Mouse (Mus musculus): ENCODE results near the gene Nfkbib. TPM values are rescaled to one million over a fixed set of nuclear protein-coding genes. Genes with fewer than 3 reads are reported as not detected.

Gene Nfkbib
- polyA plus RNA-seq, 1 experiment from 2014 or later, result 42.2 TPM

DNA sequence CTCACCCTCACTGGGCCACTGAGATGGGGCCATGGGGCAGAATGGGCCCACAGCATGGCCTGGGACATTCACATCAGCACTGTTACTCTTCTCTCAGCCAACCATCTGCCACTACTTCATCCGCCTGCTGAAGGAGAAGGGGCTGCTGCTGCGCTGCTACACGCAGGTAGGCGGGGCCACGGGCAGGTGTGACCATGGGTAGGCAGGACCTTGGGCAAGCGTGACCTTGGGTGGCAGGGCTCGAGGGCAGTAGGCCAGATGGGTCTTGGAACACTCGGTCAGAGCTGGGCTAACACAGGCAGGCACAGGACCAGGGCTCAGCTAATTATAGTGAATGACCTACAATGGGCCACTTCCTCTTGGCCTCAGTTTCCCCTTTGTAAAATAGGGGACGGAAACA is 11.5 kb upstream of the Nfkbib start:
- Histone ChIP-seq H3K4me1 (replicated peaks; ENCODE audit: insufficient read depth, low read length) (no peaks in the 10 kb centered on the region), H3K4me2 (ENCODE audit: low read length) (no peak overlapping the region), H3K27ac (no peak overlapping the region), H3K36me3 (ENCODE audit: insufficient read depth, low read length) (peaks cover 4% of the 10 kb centered on the region), H3K4me3 (replicated peaks; ENCODE audit: low read depth, low read length) (no peak overlapping the region), H3K9me3 (replicated peaks; ENCODE audit: low read length) (no peaks in the 10 kb centered on the region), H3K27me3 (ENCODE audit: insufficient read depth, low read length) (no peaks in the 10 kb centered on the region), H3K9ac (ENCODE audit: low read depth, low read length) (no peak overlapping the region)
- no peak for ATAC-seq (replicated peaks; ENCODE audit: low FRiP score, low read depth)
- no peak for DNase-seq (ENCODE audit: low spot score)
- no peak for TF ChIP-seq CTCF (IDR thresholded peaks at IDR 0.05; ENCODE audit: low read depth)
- WGBS, result 83% methylated on average over 9 of the region's 9 CpGs

DNA sequence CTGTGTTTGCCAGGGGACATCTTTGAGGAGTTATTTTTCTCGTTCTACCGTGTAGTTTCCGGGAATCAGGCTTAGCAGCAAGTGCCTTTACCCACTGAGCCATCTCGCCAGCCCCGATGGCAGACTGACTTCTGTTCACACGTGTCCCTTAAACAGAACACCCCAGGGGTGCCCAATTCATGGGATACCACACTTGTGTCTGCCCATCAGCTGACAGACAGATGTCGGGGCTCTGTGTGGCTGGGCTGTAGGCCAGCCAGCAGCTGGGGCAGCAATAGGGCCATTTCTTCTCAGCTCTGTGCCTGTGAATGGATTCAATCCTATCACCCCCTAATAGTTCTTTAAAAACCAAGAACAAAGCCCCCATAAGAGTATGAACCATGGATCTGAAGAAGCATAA is 7.8 kb upstream of the Nfkbib start:
- Histone ChIP-seq H3K27ac (no peak overlapping the region), H3K4me1 (replicated peaks; ENCODE audit: insufficient read depth, low read length) (no peaks in the 10 kb centered on the region), H3K27me3 (ENCODE audit: insufficient read depth, low read length) (no peaks in the 10 kb centered on the region), H3K36me3 (ENCODE audit: insufficient read depth, low read length) (peaks cover 4% of the 10 kb centered on the region), H3K4me2 (ENCODE audit: low read length) (no peak overlapping the region), H3K4me3 (replicated peaks; ENCODE audit: low read depth, low read length) (no peak overlapping the region), H3K9me3 (replicated peaks; ENCODE audit: low read length) (no peaks in the 10 kb centered on the region), H3K9ac (ENCODE audit: low read depth, low read length) (no peak overlapping the region)
- ATAC-seq (replicated peaks; ENCODE audit: low FRiP score, low read depth) (no peak), DNase-seq (ENCODE audit: low spot score) (no peak)
- TF ChIP-seq CTCF (IDR thresholded peaks at IDR 0.05; ENCODE audit: low read depth), result no peak
- WGBS, result 94% methylated on average over 7 of the region's 7 CpGs

DNA sequence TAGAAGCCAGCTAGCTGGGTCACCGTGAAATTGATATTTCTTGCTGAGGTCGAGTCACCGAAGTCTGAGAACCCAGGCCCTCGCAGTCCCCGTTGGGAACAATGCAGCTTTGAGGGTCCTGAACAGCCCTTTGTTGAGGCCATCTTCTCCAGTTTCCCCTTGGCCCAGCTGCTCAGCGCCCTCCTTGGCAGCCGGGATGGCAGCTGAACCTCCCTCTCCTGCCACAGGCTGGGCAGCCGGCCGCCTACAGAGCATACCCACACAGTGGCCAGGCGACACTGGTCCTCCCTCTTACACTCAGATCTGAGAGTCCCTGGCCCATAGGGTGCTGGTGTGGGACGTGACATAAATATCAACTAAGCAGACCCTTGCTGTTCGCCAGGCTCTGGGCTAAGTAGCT is 6.9 kb upstream of the Nfkbib start:
- Histone ChIP-seq H3K27me3 (ENCODE audit: insufficient read depth, low read length) (no peaks in the 10 kb centered on the region), H3K4me3 (replicated peaks; ENCODE audit: low read depth, low read length) (no peak overlapping the region), H3K27ac (no peak overlapping the region), H3K9me3 (replicated peaks; ENCODE audit: low read length) (no peaks in the 10 kb centered on the region), H3K4me1 (replicated peaks; ENCODE audit: insufficient read depth, low read length) (no peaks in the 10 kb centered on the region), H3K9ac (ENCODE audit: low read depth, low read length) (no peak overlapping the region), H3K4me2 (ENCODE audit: low read length) (no peak overlapping the region), H3K36me3 (ENCODE audit: insufficient read depth, low read length) (peaks cover 4% of the 10 kb centered on the region)
- TF ChIP-seq CTCF (IDR thresholded peaks at IDR 0.05; ENCODE audit: low read depth), result no peak
- ATAC-seq (replicated peaks; ENCODE audit: low FRiP score, low read depth) (no peak), DNase-seq (ENCODE audit: low spot score) (no peak)
- 63% methylated on average over 12 of the region's 12 CpGs for WGBS

DNA sequence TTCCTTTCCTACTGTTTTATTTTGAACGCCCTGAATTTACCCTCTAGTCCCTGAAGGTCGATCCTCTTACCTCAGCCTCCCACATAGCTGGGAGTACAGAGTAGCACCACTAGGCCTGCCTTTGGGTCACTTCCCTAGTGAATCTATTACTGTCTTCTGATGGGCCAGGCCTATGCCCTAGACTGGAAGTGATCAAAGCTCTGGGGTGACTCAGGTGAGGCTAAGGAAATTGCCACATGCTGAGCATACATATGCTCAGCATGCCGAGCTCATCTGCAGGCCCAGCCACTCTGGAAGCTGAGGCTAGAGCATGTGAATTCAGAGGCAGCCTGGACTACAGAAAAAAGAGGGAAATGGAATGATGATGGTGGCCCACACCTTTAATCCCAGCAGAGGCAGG is 5.9 kb upstream of the Nfkbib start:
- no peak for TF ChIP-seq CTCF (IDR thresholded peaks at IDR 0.05; ENCODE audit: low read depth)
- DNase-seq (ENCODE audit: low spot score) (no peak), ATAC-seq (replicated peaks; ENCODE audit: low FRiP score, low read depth) (no peak)
- Histone ChIP-seq H3K4me3 (replicated peaks; ENCODE audit: low read depth, low read length) (no peak overlapping the region), H3K9ac (ENCODE audit: low read depth, low read length) (no peak overlapping the region), H3K27ac (no peak overlapping the region), H3K36me3 (ENCODE audit: insufficient read depth, low read length) (no peaks in the 10 kb centered on the region; the same call in 1 of the 2 replicates), H3K4me1 (replicated peaks; ENCODE audit: insufficient read depth, low read length) (no peaks in the 10 kb centered on the region), H3K9me3 (replicated peaks; ENCODE audit: low read length) (no peaks in the 10 kb centered on the region), H3K27me3 (ENCODE audit: insufficient read depth, low read length) (no peaks in the 10 kb centered on the region), H3K4me2 (ENCODE audit: low read length) (no peak overlapping the region)
- 38% methylated on average over 3 of the region's 3 CpGs for WGBS

DNA sequence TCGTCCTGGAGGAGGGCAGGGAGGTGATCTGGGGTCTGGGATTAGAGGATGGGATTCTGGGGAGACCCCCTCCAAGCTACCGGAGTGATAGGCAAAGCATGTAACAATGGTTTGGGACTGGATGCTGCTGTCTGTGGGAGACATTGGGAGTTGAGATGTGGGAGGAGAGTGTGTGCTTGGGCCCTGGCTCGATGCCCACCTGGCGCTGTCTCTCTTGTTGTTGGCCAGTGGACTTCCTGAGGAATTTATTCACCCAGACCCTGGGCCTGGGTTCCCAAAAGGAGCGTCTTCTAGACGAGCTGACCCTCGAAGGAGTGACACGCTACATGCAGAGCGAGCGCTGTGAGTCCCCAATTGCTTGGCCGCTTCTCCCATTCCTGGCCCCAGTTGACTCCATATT is 4.6 kb upstream of the Nfkbib start:
- no peak for ATAC-seq (replicated peaks; ENCODE audit: low FRiP score, low read depth)

DNA sequence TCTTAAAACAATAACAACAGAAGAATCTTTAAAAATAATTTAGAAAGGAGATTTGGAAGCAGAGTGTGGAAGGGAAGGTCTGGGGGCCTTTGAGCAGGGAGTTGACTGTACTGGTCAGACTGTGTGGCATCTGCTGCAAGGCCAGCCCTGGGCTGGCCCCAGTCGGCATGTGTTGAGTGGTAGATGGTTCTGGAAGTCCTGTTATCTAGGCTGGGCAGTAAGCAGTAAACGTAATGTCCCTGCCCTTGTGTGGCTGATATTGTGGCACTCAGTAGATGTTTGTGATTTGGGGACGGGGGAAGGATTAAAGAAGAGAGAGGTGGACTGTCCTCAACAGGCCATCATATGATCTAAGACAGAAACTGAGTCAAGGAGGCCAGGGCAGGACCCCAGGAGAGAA is 3.0 kb upstream of the Nfkbib start:
- Histone ChIP-seq H3K9ac (ENCODE audit: low read depth, low read length) (no peak overlapping the region), H3K36me3 (ENCODE audit: insufficient read depth, low read length) (no peaks in the 10 kb centered on the region; the same call in 1 of the 2 replicates), H3K4me3 (replicated peaks; ENCODE audit: low read depth, low read length) (no peak overlapping the region), H3K9me3 (replicated peaks; ENCODE audit: low read length) (no peaks in the 10 kb centered on the region), H3K27me3 (ENCODE audit: insufficient read depth, low read length) (no peaks in the 10 kb centered on the region), H3K4me2 (ENCODE audit: low read length) (no peak overlapping the region), H3K27ac (no peak overlapping the region), H3K4me1 (replicated peaks; ENCODE audit: insufficient read depth, low read length) (peaks cover 9% of the 10 kb centered on the region; the same call in 1 of the 2 replicates)
- TF ChIP-seq CTCF (IDR thresholded peaks at IDR 0.05; ENCODE audit: low read depth), result no peak
- no peak for ATAC-seq (replicated peaks; ENCODE audit: low FRiP score, low read depth)
- no peak for DNase-seq (ENCODE audit: low spot score)
- 91% methylated on average over 3 of the region's 3 CpGs for WGBS

More for the DNA sequence above, 4.6 kb upstream of the Nfkbib start:
- Histone ChIP-seq H3K27ac (no peak overlapping the region), H3K9me3 (replicated peaks; ENCODE audit: low read length) (no peaks in the 10 kb centered on the region), H3K36me3 (ENCODE audit: insufficient read depth, low read length) (no peaks in the 10 kb centered on the region; the same call in 1 of the 2 replicates), H3K4me3 (replicated peaks; ENCODE audit: low read depth, low read length) (no peak overlapping the region), H3K4me2 (ENCODE audit: low read length) (no peak overlapping the region), H3K9ac (ENCODE audit: low read depth, low read length) (no peak overlapping the region), H3K4me1 (replicated peaks; ENCODE audit: insufficient read depth, low read length) (0 out of 2 replicates have a peak, but pooled peaks cover 4% of the 10 kb centered on the region), H3K27me3 (ENCODE audit: insufficient read depth, low read length) (no peaks in the 10 kb centered on the region)
- TF ChIP-seq CTCF (IDR thresholded peaks at IDR 0.05; ENCODE audit: low read depth), result no peak
- WGBS, result 84% methylated on average over 11 of the region's 11 CpGs
- DNase-seq (ENCODE audit: low spot score), result no peak

DNA sequence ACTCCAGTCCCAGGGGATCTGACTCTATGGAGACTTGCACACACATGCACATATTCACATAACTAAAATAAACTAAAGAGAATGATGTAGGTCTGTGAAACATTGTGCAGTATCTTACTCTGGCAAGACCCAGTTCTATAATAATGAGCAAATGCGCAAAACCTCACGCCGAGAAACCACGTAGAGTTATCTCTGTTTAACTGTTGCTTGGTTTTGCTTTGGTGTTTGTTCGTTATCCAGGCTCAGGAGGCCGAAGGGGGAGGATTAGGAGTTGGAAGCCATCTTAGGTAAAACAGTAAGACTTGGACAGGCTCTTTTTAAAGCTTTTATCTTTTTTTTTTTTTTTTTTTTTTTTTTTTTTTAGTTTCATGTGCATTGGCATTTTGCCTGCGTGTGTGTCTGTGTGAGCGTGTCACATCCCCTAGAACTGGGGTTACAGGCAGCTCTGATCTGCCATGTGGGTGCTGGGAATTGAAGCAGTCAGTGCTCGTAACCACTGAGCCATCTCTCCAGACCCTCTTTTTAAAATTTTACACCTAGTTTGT is 2.2 kb upstream of the Nfkbib start:
- WGBS, result 97% methylated on average over 9 of the region's 9 CpGs
- H3K4me1 ChIP-seq (replicated peaks; ENCODE audit: insufficient read depth, low read length), result peaks cover 13% of the 10 kb centered on the region; the same call in 1 of the 2 replicates
- no peak overlapping the region for H3K9ac ChIP-seq (ENCODE audit: low read depth, low read length)
- no peaks in the 10 kb centered on the region for H3K27me3 ChIP-seq (ENCODE audit: insufficient read depth, low read length)
- no peaks in the 10 kb centered on the region; the same call in 1 of the 2 replicates for H3K36me3 ChIP-seq (ENCODE audit: insufficient read depth, low read length)
- no peak overlapping the region for H3K27ac ChIP-seq
- TF ChIP-seq CTCF (IDR thresholded peaks at IDR 0.05; ENCODE audit: low read depth), result no peak
- no peaks in the 10 kb centered on the region for H3K9me3 ChIP-seq (replicated peaks; ENCODE audit: low read length)
- H3K4me3 ChIP-seq (replicated peaks; ENCODE audit: low read depth, low read length), result no peak overlapping the region
- DNase-seq (ENCODE audit: low spot score) (no peak), ATAC-seq (replicated peaks; ENCODE audit: low FRiP score, low read depth) (no peak)
- H3K4me2 ChIP-seq (ENCODE audit: low read length), result no peak overlapping the region
